Mouse (Mus musculus) midbrain, embryonic 15.5 days (tissue): ENCODE measurements around the gene Lrp6. TPM values are rescaled to one million over a fixed set of nuclear protein-coding genes. Genes with fewer than 3 reads are reported as not detected.

Experiments used
- ATAC-seq: fragments of 200-750 bp; cut with Nextera tagmentation; replicated peaks from 2 replicates; pipeline ENCODE4 v1.8.0; 2017; ENCODE audit warnings: moderate TSS enrichment
- H3K27ac ChIP-seq: fragments of 300-500 bp; sonication (generic); 2 replicates; pipeline ENCODE4 v1.5.1; 2015; ENCODE audit warnings: mild to moderate bottlenecking, inconsistent platforms
- H3K27me3 ChIP-seq: fragments of 300-500 bp; sonication (generic); replicated peaks from 2 replicates; pipeline ENCODE4 v1.6.1; 2015; ENCODE audit warnings: inconsistent platforms
- H3K36me3 ChIP-seq: fragments of 300-500 bp; sonication (generic); replicated peaks from 2 replicates; pipeline ENCODE4 v1.6.1; 2015; ENCODE audit warnings: inconsistent platforms
- H3K4me1 ChIP-seq: fragments of 300-500 bp; sonication (generic); 2 replicates; pipeline ENCODE4 v1.6.1; 2015; ENCODE audit warnings: inconsistent platforms
- H3K4me2 ChIP-seq: fragments of 300-500 bp; sonication (generic); 2 replicates; pipeline ENCODE4 v1.6.1; 2015; ENCODE audit warnings: inconsistent platforms, mild to moderate bottlenecking, moderate library complexity
- H3K4me3 ChIP-seq: fragments of 300-500 bp; sonication (generic); 2 replicates; pipeline ENCODE4 v1.5.1; 2015; ENCODE audit warnings: mild to moderate bottlenecking, inconsistent platforms
- H3K9ac ChIP-seq: fragments of 300-500 bp; sonication (generic); 2 replicates; pipeline ENCODE4 v1.6.1; 2015; ENCODE audit warnings: mild to moderate bottlenecking, inconsistent platforms
- H3K9me3 ChIP-seq: fragments of 300-500 bp; sonication (generic); 2 replicates; pipeline ENCODE4 v1.6.1; 2016; ENCODE audit warnings: inconsistent platforms
- WGBS: fragments of 180-500 bp; shearing (Covaris S2); methylation state at CpG from one replicate; pipeline ENCODE4 v1.1.7; 2015; ENCODE audit warnings: mixed read lengths; 5-methylcytosine and 5-hydroxymethylcytosine counted together
- polyA plus RNA-seq: library from polyadenylated mRNA; unstranded; fragments of >200 nt; fragmentation: Nextera tagmentation; extraction: Ambion mirVana; gene quantifications from 2 replicates; pipeline ENCODE4 v1.2.1, GENCODE M21; 2015

Gene Lrp6
- polyA plus RNA-seq, 1 experiment from 2014 or later = 18.8 TPM

GRCm38 (mm10) chr6:134470857-134471256 lies 95.9 kb downstream of the Lrp6 start:
- no peak overlapping the region for H3K27ac ChIP-seq
- no peaks in the 10 kb centered on the region for H3K9me3 ChIP-seq
- no peaks in the 10 kb centered on the region for H3K27me3 ChIP-seq
- no peak overlapping the region for H3K9ac ChIP-seq
- H3K4me2 ChIP-seq = no peak overlapping the region
- H3K36me3 ChIP-seq = peaks cover 4% of the 10 kb centered on the region; the same call in 1 of the 2 replicates
- no peak; the same call in 1 of the 2 replicates for ATAC-seq
- 78% methylated on average over 14 of the region's 14 CpGs for WGBS
- no peak overlapping the region for H3K4me3 ChIP-seq
- no peaks in the 10 kb centered on the region for H3K4me1 ChIP-seq

- no peak for ATAC-seq
- Histone ChIP-seq H3K27ac (no peak overlapping the region), H3K9me3 (no peaks in the 10 kb centered on the region), H3K27me3 (no peaks in the 10 kb centered on the region), H3K4me3 (no peak overlapping the region), H3K4me1 (no peaks in the 10 kb centered on the region), H3K36me3 (peaks cover 4% of the 10 kb centered on the region; the same call in 1 of the 2 replicates), H3K4me2 (no peak overlapping the region), H3K9ac (no peak overlapping the region)
- WGBS = 89% methylated on average over 2 of the region's 2 CpGs
Observed at GRCm38 (mm10) chr6:134469297-134469696, 97.5 kb downstream of the Lrp6 start.

GRCm38 (mm10) chr6:134466671-134467229 lies 100.0 kb downstream of the Lrp6 start:
- ATAC-seq = no peak
- no peak overlapping the region for H3K27ac ChIP-seq
- WGBS = 93% methylated on average over 10 of the region's 10 CpGs
- no peaks in the 10 kb centered on the region for H3K4me1 ChIP-seq
- H3K9ac ChIP-seq = no peak overlapping the region
- peaks cover 9% of the 10 kb centered on the region; the same call in 1 of the 2 replicates for H3K36me3 ChIP-seq
- no peak overlapping the region for H3K4me2 ChIP-seq
- no peaks in the 10 kb centered on the region for H3K27me3 ChIP-seq
- no peak overlapping the region for H3K4me3 ChIP-seq
- no peaks in the 10 kb centered on the region for H3K9me3 ChIP-seq

GRCm38 (mm10) chr6:134461175-134461574 lies 105.6 kb downstream of the Lrp6 start:
- no peak for ATAC-seq
- WGBS = 92% methylated on average over 6 of the region's 6 CpGs
- Histone ChIP-seq H3K27ac (no peak overlapping the region), H3K4me1 (no peaks in the 10 kb centered on the region), H3K9me3 (no peaks in the 10 kb centered on the region), H3K27me3 (no peaks in the 10 kb centered on the region), H3K4me3 (no peak overlapping the region), H3K4me2 (no peak overlapping the region), H3K9ac (no peak overlapping the region), H3K36me3 (peaks cover 15% of the 10 kb centered on the region)

GRCm38 (mm10) chr6:134458376-134458775 lies 108.4 kb downstream of the Lrp6 start:
- peaks cover 26% of the 10 kb centered on the region for H3K36me3 ChIP-seq
- H3K27ac ChIP-seq = no peak overlapping the region
- ATAC-seq = no peak
- no peak overlapping the region for H3K4me2 ChIP-seq
- H3K4me3 ChIP-seq = no peak overlapping the region
- no peaks in the 10 kb centered on the region for H3K9me3 ChIP-seq
- no peak overlapping the region for H3K9ac ChIP-seq
- no peaks in the 10 kb centered on the region for H3K4me1 ChIP-seq
- no peaks in the 10 kb centered on the region for H3K27me3 ChIP-seq
- WGBS = 91% methylated on average over 1 of the region's 1 CpGs

- Histone ChIP-seq H3K4me1 (no peaks in the 10 kb centered on the region), H3K27me3 (no peaks in the 10 kb centered on the region), H3K27ac (no peak overlapping the region), H3K9me3 (no peaks in the 10 kb centered on the region), H3K9ac (no peak overlapping the region), H3K4me2 (no peak overlapping the region), H3K4me3 (no peak overlapping the region), H3K36me3 (peaks cover 36% of the 10 kb centered on the region)
- WGBS = 97% methylated on average over 1 of the region's 1 CpGs
- ATAC-seq = no peak
Observed at GRCm38 (mm10) chr6:134454093-134454492, 112.7 kb downstream of the Lrp6 start.

- no peaks in the 10 kb centered on the region for H3K4me1 ChIP-seq
- H3K36me3 ChIP-seq = peaks cover 29% of the 10 kb centered on the region
- no peak overlapping the region for H3K9ac ChIP-seq
- ATAC-seq = peak; percentile 44
- H3K27me3 ChIP-seq = no peaks in the 10 kb centered on the region
- no peaks in the 10 kb centered on the region for H3K9me3 ChIP-seq
- H3K4me3 ChIP-seq = no peak overlapping the region
- no peak overlapping the region for H3K27ac ChIP-seq
- H3K4me2 ChIP-seq = no peak overlapping the region
- 67% methylated on average over 14 of the region's 14 CpGs for WGBS
Observed at GRCm38 (mm10) chr6:134450661-134451119, 116.1 kb downstream of the Lrp6 start.

GRCm38 (mm10) chr6:134449958-134450357 lies 116.8 kb downstream of the Lrp6 start:
- H3K36me3 ChIP-seq = peaks cover 29% of the 10 kb centered on the region
- peak; percentile 55; the same call in 1 of the 2 replicates for ATAC-seq
- H3K4me1 ChIP-seq = no peaks in the 10 kb centered on the region
- no peak overlapping the region for H3K4me2 ChIP-seq
- no peaks in the 10 kb centered on the region for H3K9me3 ChIP-seq
- H3K4me3 ChIP-seq = no peak overlapping the region
- no peak overlapping the region for H3K27ac ChIP-seq
- WGBS = 51% methylated on average over 11 of the region's 11 CpGs
- H3K9ac ChIP-seq = no peak overlapping the region
- no peaks in the 10 kb centered on the region for H3K27me3 ChIP-seq

GRCm38 (mm10) chr6:134448451-134448850 lies 118.3 kb downstream of the Lrp6 start:
- no peak overlapping the region for H3K4me3 ChIP-seq
- no peak overlapping the region for H3K27ac ChIP-seq
- H3K9me3 ChIP-seq = no peaks in the 10 kb centered on the region
- H3K9ac ChIP-seq = no peak overlapping the region
- WGBS = 85% methylated on average over 12 of the region's 12 CpGs
- no peak for ATAC-seq
- H3K27me3 ChIP-seq = no peaks in the 10 kb centered on the region
- H3K4me2 ChIP-seq = no peak overlapping the region
- peaks cover 24% of the 10 kb centered on the region for H3K36me3 ChIP-seq
- no peaks in the 10 kb centered on the region for H3K4me1 ChIP-seq

- Histone ChIP-seq H3K9ac (no peak overlapping the region), H3K4me3 (no peak overlapping the region), H3K36me3 (0 out of 2 replicates have a peak, but pooled peaks cover 6% of the 10 kb centered on the region), H3K4me2 (no peak overlapping the region), H3K9me3 (no peaks in the 10 kb centered on the region), H3K4me1 (peaks cover 4% of the 10 kb centered on the region; the same call in 1 of the 2 replicates), H3K27ac (no peak overlapping the region), H3K27me3 (no peaks in the 10 kb centered on the region)
- no peak for ATAC-seq
- 77% methylated on average over 5 of the region's 5 CpGs for WGBS
Observed at GRCm38 (mm10) chr6:134443925-134444324, 122.8 kb downstream of the Lrp6 start.

- H3K27me3 ChIP-seq = no peaks in the 10 kb centered on the region
- H3K4me3 ChIP-seq = no peak overlapping the region
- no peaks in the 10 kb centered on the region for H3K9me3 ChIP-seq
- no peak overlapping the region for H3K27ac ChIP-seq
- ATAC-seq = no peak
- no peak overlapping the region for H3K4me2 ChIP-seq
- 83% methylated on average over 9 of the region's 9 CpGs for WGBS
- peaks cover 7% of the 10 kb centered on the region; the same call in 1 of the 2 replicates for H3K4me1 ChIP-seq
- no peak overlapping the region for H3K9ac ChIP-seq
- H3K36me3 ChIP-seq = 0 out of 2 replicates have a peak, but pooled peaks cover 6% of the 10 kb centered on the region
Observed at GRCm38 (mm10) chr6:134443198-134443904, 123.4 kb downstream of the Lrp6 start.

- Histone ChIP-seq H3K27ac (no peak overlapping the region), H3K27me3 (no peaks in the 10 kb centered on the region), H3K9me3 (no peaks in the 10 kb centered on the region), H3K4me1 (peaks cover 7% of the 10 kb centered on the region; the same call in 1 of the 2 replicates), H3K4me2 (no peak overlapping the region), H3K9ac (no peak overlapping the region), H3K4me3 (no peak overlapping the region), H3K36me3 (0 out of 2 replicates have a peak, but pooled peaks cover 6% of the 10 kb centered on the region)
- no peak for ATAC-seq
- WGBS = 94% methylated on average over 5 of the region's 5 CpGs
Observed at GRCm38 (mm10) chr6:134442219-134442618, 124.5 kb downstream of the Lrp6 start.
